Mouse (Mus musculus): ENCODE results near the gene Prmt3.

Prmt3 gene

GRCm38 (mm10) chr7:49859820-49860219, 81.7 kb downstream of the Prmt3 start:
- no peak for DNase-seq

DNA sequence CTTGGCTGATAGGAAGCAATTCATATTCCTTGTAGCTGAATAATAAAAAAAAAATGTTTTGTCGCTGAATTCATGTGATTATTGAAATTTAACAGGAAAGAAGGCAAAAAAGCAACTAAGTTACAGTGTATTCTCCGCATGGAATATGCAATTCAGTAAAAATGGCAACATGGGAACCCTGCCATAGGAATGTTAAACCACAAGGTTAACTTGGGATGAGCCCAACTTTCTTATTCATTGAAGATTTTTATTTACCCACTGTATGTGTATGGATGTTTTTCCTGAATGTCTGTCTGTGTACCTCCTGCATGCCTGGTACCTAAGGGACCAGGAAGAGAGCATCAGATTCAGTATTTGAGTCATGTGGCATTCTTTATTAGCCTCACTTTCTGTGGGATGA, 83.0 kb downstream of the Prmt3 start:
- no peak for DNase-seq

GRCm38 (mm10) chr7:49863753-49864152, 85.6 kb downstream of the Prmt3 start:
- no peak for DNase-seq

DNA sequence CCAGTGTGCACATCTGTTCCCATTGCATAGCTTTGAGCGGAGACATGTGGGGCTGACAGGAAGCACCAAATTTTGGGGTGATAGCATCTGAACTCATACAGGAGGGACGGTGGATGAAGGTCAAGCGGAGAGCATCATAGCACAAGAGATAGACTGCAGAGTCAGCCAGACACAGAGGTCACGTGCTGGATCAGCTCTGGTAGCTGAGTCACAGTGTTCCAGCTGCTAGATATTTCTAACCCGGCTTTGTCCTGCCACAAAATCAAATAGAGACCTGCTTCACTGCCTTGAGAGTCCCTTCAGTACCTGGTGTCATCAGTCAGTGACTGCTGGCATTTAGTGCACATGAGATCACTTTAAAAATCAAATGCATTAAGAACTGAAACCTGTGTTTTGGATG, 91.5 kb downstream of the Prmt3 start:
- DNase-seq, result no peak

GRCm38 (mm10) chr7:49870276-49870675, 92.1 kb downstream of the Prmt3 start:
- DNase-seq, result no peak

GRCm38 (mm10) chr7:49877307-49877706, 99.2 kb downstream of the Prmt3 start:
- no peak for DNase-seq

- DNase-seq, result no peak
Observed at GRCm38 (mm10) chr7:49879051-49879450, 100.9 kb downstream of the Prmt3 start.

DNA sequence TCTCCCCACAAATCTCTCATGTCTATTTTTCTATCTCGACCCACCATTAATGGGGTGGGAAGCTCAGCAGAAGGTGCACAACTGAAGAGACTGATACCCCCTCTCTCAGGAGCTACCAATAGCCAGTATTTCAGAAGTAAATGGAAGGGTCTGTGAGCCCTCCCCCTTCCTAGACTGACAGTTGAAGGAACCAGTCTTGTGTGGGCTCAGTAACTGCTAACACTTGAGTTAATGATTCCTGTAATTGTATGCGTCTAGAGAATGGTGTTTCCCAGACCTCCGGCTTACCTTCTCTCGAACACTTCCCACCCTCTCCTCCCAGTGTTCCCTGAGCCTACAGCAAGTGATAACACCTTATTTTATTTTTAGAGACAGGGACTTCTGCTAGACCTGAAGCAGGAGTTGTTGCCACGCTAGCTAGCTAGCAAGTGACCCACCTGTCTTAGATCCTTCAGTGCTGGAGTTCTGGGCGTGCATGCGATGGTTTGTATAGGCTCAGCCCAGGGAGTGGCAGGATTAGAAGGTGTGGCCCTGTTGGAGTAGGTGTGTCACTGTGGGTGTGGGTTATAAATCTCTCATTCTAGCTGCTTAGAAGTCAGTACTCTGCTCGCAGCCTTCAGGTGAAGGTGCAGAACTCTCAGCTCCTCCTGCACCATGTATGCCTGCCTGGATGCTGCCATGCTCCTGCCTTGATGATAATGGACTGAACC, 102.0 kb downstream of the Prmt3 start:
- no peak for DNase-seq

- DNase-seq, result no peak
Observed at GRCm38 (mm10) chr7:49882288-49882687, 104.1 kb downstream of the Prmt3 start.

DNA sequence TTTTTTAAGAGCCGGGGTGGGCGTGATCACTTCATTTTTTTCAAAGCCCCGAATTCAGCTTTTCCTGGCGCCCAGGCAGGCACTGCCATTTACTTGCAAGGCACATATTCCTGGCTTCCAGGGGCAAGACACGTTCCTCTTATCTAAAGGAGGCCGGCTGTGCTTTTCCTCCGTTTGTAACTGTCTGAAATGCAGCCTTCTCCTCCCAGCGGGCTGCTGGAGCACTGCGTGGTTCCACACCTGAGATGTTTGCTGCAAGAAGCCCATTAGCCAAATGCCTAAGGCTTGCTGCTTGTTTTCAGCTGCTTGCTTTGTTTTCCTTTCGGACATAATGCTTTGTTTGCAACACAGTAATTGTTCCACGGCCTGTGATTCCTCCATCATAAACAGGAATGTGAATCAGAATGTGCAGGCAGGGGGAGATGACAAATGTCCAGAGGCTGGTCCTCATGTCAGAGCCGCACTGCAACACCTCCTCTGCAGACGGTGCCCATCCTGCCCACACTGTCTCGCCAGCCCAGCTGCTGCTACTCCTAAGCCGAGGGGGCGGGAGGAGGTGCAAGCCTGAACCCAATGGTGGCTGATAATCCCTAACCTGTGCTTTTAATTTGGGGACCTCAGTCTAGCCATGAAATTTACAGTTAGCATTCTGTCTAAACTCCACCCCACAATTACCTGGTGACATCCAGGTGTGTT, 104.7 kb downstream of the Prmt3 start:
- no peak for DNase-seq

DNA sequence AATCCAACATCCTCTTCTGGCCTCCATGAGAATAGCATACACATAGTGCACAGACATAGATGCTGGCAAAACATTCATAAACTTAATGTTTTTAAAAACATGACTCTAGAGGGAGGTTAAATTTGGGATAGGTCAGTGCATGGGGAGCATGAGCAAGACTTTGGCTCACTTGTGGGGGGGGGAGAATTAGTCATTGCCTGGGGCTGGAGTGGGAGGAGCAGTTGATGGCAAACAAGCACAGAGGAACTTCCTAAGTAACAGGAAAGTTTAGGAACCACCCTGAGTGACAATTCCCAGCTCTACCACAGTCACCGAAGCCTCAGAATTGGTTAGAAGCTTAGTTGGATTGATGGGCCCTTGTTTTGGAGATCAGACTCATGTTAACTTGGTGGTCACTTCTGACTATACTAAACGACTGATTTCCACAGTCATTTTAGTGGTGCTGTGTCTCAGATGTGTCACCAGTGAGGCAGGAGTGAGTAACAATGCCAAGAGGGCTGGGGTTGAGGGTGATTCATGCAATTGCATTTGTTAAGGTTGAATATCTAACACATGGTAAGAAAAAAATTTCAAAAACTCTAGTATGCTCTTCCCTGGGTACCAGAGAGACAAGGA, 109.7 kb downstream of the Prmt3 start:
- no peak for DNase-seq

GRCm38 (mm10) chr7:49894786-49895185, 116.6 kb downstream of the Prmt3 start:
- DNase-seq, result no peak

DNA sequence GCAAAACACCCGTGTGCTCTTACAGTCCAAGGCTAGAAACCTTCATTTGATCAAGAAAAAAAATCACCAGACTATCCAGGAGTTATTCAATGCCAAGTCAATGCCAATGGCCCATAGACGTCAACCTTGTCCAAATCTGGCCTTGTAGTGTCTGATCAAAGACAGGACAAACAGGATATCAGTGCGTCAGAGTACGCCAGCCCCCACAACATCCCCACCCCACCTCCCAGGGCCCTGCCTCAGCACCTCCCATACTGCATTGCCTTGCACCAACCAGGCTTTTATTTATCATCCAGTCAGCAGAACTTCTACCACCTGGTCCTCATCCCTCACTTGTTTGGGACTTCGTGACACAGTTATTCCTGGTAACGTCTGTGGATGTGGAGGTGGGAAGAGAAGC, 117.2 kb downstream of the Prmt3 start:
- DNase-seq, result no peak

GRCm38 (mm10) chr7:49902003-49902552, 123.9 kb downstream of the Prmt3 start:
- no peak for DNase-seq

DNA sequence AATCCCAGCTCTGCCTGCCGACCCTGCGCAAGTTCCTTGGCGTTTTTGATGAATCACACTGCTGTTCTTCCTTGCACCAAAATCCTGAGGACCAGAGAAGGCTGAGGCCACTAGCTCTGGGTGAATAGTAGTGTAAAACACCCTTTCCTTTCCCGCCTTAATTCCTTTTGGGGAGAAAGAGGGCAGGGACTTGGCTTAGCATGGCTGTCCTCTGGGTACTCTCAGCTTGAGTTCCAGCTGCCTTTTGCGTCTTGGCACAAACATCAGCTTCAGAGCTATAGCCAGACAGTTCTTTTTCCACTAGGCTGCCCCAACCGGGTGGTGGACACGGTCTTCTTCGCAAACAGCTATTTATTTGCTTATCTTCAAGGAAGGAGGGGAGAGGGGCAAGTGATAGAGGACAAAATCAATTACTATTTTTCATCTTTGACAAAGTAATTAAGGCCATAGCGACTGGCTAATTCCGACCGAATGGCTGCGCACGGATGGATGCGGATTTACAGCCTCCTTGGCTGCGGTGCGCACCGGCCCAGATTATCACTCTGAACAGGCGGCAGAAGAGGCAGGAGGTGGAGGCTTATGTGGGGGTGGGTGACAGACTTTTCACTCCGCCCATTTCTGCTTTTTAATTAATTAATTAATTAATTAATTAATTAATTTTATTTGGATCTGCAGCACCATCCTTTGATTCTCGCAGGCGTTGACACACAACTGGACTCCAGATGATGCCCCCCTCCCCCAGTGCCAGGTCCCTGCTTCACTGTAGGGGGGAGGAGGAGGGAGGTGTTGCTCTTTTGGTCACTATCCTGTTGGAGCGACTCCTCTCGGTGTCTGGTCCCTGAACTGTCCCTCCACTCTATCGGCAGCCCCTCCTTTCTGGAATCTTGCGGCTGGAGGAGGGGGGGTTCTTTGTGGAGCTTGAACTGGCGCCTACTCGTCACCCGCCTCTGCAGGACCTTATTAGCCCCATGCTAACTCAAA, 129.3 kb downstream of the Prmt3 start:
- DNase-seq, result no peak

All from liver (tissue).